Mouse (Mus musculus) lung, adult 2 months (tissue): Measurements from ENCODE around the gene Olfr763. TPM values are rescaled to one million over a fixed set of nuclear protein-coding genes. Genes with fewer than 3 reads are reported as not detected.
"Not testable (repeated sequence)": the region's sequence is repeated elsewhere in the genome, so short reads cannot be mapped to it uniquely, and the experiment has no call there.

Source experiments
- DNase-seq: peaks from one replicate; pipeline ENCODE4 v3.0.0; 2022
- H3K4me1 ChIP-seq: fragments of 200-500 bp; 2 replicates; pipeline ENCODE4 v1.6.1; 2011; ENCODE audit warnings: low read length; ENCODE audit not compliant: control insufficient read depth, insufficient read depth
- H3K4me3 ChIP-seq: fragments of 200-500 bp; replicated peaks from 2 replicates; pipeline ENCODE3; 2011; ENCODE audit warnings: low read depth, mild to moderate bottlenecking, control low read depth, low read length; ENCODE audit errors: extremely low read depth
- CTCF ChIP-seq: fragments of 200-500 bp; IDR thresholded peaks from 2 replicates; pipeline ENCODE4 v1.5.1; 2011; ENCODE audit warnings: mild to moderate bottlenecking, low read length, control low read depth; ENCODE audit not compliant: insufficient read depth
- POLR2A ChIP-seq: fragments of 200-500 bp; IDR thresholded peaks from 2 replicates; pipeline ENCODE4 v1.6.1; 2011; ENCODE audit warnings: low read depth, mild to moderate bottlenecking, control low read depth, low read length, borderline replicate concordance; ENCODE audit errors: extremely low read depth
- WGBS: fragments of 180-500 bp; shearing (Covaris S2); methylation state at CpG from one replicate; pipeline ENCODE4 v1.1.7; 2018; 5-methylcytosine and 5-hydroxymethylcytosine counted together
- polyA plus RNA-seq: library from polyadenylated mRNA; depleted of rRNA; stranded (reverse); fragments of >200 nt; gene quantifications from 2 replicates; pipeline ENCODE4 v1.2.3, GENCODE M21; 2012

Gene Olfr763
- polyA plus RNA-seq, 1 experiment = not detected

- Histone ChIP-seq H3K4me1 (no peaks in the 10 kb centered on the region), H3K4me3 (no peak overlapping the region)
- DNase-seq = no peak
- no peak for TF ChIP-seq CTCF
- TF ChIP-seq POLR2A = no peak
These were observed 19.6 kb upstream of the Olfr763 start for GRCm38 (mm10) chr10:128990994-128991393.

- no peak for TF ChIP-seq CTCF
- TF ChIP-seq POLR2A = no peak
- Histone ChIP-seq H3K4me1 (no peaks in the 10 kb centered on the region), H3K4me3 (no peak overlapping the region)
- DNase-seq = no peak
- WGBS = 97% methylated on average over 1 of the region's 1 CpGs
These were observed 14.8 kb upstream of the Olfr763 start for GRCm38 (mm10) chr10:128995796-128996195.

- DNase-seq = no peak
- Histone ChIP-seq H3K4me3 (no peak overlapping the region), H3K4me1 (no peaks in the 10 kb centered on the region)
- WGBS = 71% methylated on average over 4 of the region's 4 CpGs
- TF ChIP-seq CTCF = no peak
- no peak for TF ChIP-seq POLR2A
These were observed 14.0 kb upstream of the Olfr763 start for GRCm38 (mm10) chr10:128996523-128997040.

GRCm38 (mm10) chr10:129004032-129004920 is 6.3 kb upstream of the Olfr763 start:
- WGBS = 73% methylated on average over 14 of the region's 14 CpGs
- no peak for TF ChIP-seq CTCF
- TF ChIP-seq POLR2A = no peak
- H3K4me1 ChIP-seq = no peaks in the 10 kb centered on the region
- DNase-seq = no peak
- no peak overlapping the region for H3K4me3 ChIP-seq

GRCm38 (mm10) chr10:129011511-129011910 is 920 bp downstream of the Olfr763 start:
- H3K4me3 ChIP-seq, DNase-seq, H3K4me1 ChIP-seq: not testable (repeated sequence)
- WGBS = 37% methylated on average over 2 of the region's 5 CpGs

- TF ChIP-seq CTCF = no peak
- TF ChIP-seq POLR2A = no peak
- H3K4me3 ChIP-seq = no peak overlapping the region
- DNase-seq = no peak
- H3K4me1 ChIP-seq = no peaks in the 10 kb centered on the region
These were observed 3.9 kb downstream of the Olfr763 start for GRCm38 (mm10) chr10:129014477-129014876.

GRCm38 (mm10) chr10:129023319-129023718 is 12.7 kb downstream of the Olfr763 start:
- TF ChIP-seq POLR2A (no peak), CTCF (no peak)
- DNase-seq = no peak
- Histone ChIP-seq H3K4me3 (no peak overlapping the region), H3K4me1 (no peaks in the 10 kb centered on the region)

GRCm38 (mm10) chr10:129026018-129026662 is 15.5 kb downstream of the Olfr763 start:
- TF ChIP-seq CTCF (peak; percentile 13; the same call in 1 of the 2 replicates), POLR2A (no peak)
- Histone ChIP-seq H3K4me1 (no peaks in the 10 kb centered on the region), H3K4me3 (no peak overlapping the region)
- peak; percentile 9 for DNase-seq
- WGBS = 59% methylated on average over 3 of the region's 3 CpGs

GRCm38 (mm10) chr10:129028343-129028742 is 17.8 kb downstream of the Olfr763 start:
- no peak for TF ChIP-seq CTCF
- TF ChIP-seq POLR2A = no peak
- H3K4me1 ChIP-seq = no peaks in the 10 kb centered on the region
- WGBS = 80% methylated on average over 2 of the region's 2 CpGs
- H3K4me3 ChIP-seq = no peak overlapping the region
- DNase-seq = no peak

GRCm38 (mm10) chr10:129039796-129040195 is 29.2 kb downstream of the Olfr763 start, which contains the start of gene Olfr764-ps1:
Olfr764-ps1 (minus strand) TSS chr10:129039896.
- no peak for DNase-seq
- 71% methylated on average over 3 of the region's 3 CpGs for WGBS
- TF ChIP-seq CTCF = no peak
- TF ChIP-seq POLR2A = no peak
- Histone ChIP-seq H3K4me1 (no peaks in the 10 kb centered on the region), H3K4me3 (no peak within 1 kb of the TSS)

- not testable (repeated sequence) for H3K4me3 ChIP-seq, H3K4me1 ChIP-seq, DNase-seq
These were observed 39.3 kb downstream of the Olfr763 start, which contains the start of gene Olfr765 for GRCm38 (mm10) chr10:129049898-129050297. Olfr765 (minus strand) TSS chr10:129049998.
